Mouse (Mus musculus) heart, embryonic 14.5 days (tissue): ENCODE results near the gene Pax5. TPM values are rescaled to one million over a fixed set of nuclear protein-coding genes. Genes with fewer than 3 reads are reported as not detected.

ENCODE experiments used
- ATAC-seq: fragments of 200-750 bp; cut with Nextera tagmentation; 2 replicates; pipeline ENCODE4 v1.8.0; 2017; ENCODE audit warnings: low read depth, moderate TSS enrichment; ENCODE audit not compliant: insufficient number of reproducible peaks, insufficient read depth, low FRiP score
- H3K27ac ChIP-seq, 2 experiments: fragments of 200-500 bp in 1 of 2; fragments of 300-500 bp in 1 of 2; sonication (generic) in 1 of 2; replicated peaks in 1 of 2; 2 replicates each; pipeline ENCODE4 v1.5.1; 2012 to 2014; ENCODE audit warnings: low read depth in 2 of 2, low read length in 2 of 2, control low read depth in 1 of 2, mild to moderate bottlenecking in 1 of 2, mixed read lengths in 1 of 2; ENCODE audit not compliant: control insufficient read depth in 1 of 2, insufficient read depth in 1 of 2
- H3K27me3 ChIP-seq: fragments of 300-500 bp; sonication (generic); 2 replicates; pipeline ENCODE4 v1.6.1; 2014; ENCODE audit warnings: mild to moderate bottlenecking, low read length, control low read depth; ENCODE audit not compliant: control insufficient read depth, insufficient read depth
- H3K36me3 ChIP-seq: fragments of 300-500 bp; sonication (generic); 2 replicates; pipeline ENCODE4 v1.6.1; 2014; ENCODE audit warnings: mild to moderate bottlenecking, control low read depth, low read length, mixed read lengths; ENCODE audit not compliant: control insufficient read depth, insufficient read depth
- H3K4me1 ChIP-seq, 2 experiments: fragments of 200-500 bp in 1 of 2; fragments of 300-500 bp in 1 of 2; sonication (generic) in 1 of 2; 2 replicates each; pipeline ENCODE4 v1.6.1; 2012 to 2014; ENCODE audit warnings: low read length in 2 of 2, control low read depth in 1 of 2, mixed read lengths in 1 of 2; ENCODE audit not compliant: control insufficient read depth in 2 of 2, insufficient read depth in 2 of 2
- H3K4me2 ChIP-seq: fragments of 300-500 bp; sonication (generic); 2 replicates; pipeline ENCODE4 v1.6.1; 2014; ENCODE audit warnings: mild to moderate bottlenecking, low read length
- H3K4me3 ChIP-seq, 2 experiments: fragments of 200-500 bp in 1 of 2; fragments of 300-500 bp in 1 of 2; sonication (generic) in 1 of 2; 2 replicates each; pipeline ENCODE4 v1.5.1; 2012 to 2014; ENCODE audit warnings: low read length in 2 of 2, mild to moderate bottlenecking in 2 of 2, control low read depth in 1 of 2, low read depth in 1 of 2, moderate library complexity in 1 of 2; ENCODE audit not compliant: control insufficient read depth in 1 of 2, insufficient read depth in 1 of 2
- H3K9ac ChIP-seq: fragments of 300-500 bp; sonication (generic); 2 replicates; pipeline ENCODE4 v1.6.1; 2014; ENCODE audit warnings: mild to moderate bottlenecking, low read length
- H3K9me3 ChIP-seq: fragments of 300-500 bp; sonication (generic); 2 replicates; pipeline ENCODE4 v1.6.1; 2016; ENCODE audit warnings: low read length, control low read depth; ENCODE audit not compliant: control insufficient read depth
- WGBS: fragments of 180-500 bp; shearing (Covaris S2); extraction: QIAGEN DNeasy Blood & Tissue Kit; methylation state at CpG from one replicate; pipeline ENCODE4 v1.1.7; 2014; 5-methylcytosine and 5-hydroxymethylcytosine counted together
- polyA plus RNA-seq: library from polyadenylated mRNA; unstranded; fragments of >200 nt; fragmentation: Nextera tagmentation; extraction: Ambion mirVana; gene quantifications from 2 replicates; pipeline ENCODE4 v1.2.1, GENCODE M21; 2014

Gene Pax5
- polyA plus RNA-seq, 1 experiment from 2014 or later: not detected

DNA sequence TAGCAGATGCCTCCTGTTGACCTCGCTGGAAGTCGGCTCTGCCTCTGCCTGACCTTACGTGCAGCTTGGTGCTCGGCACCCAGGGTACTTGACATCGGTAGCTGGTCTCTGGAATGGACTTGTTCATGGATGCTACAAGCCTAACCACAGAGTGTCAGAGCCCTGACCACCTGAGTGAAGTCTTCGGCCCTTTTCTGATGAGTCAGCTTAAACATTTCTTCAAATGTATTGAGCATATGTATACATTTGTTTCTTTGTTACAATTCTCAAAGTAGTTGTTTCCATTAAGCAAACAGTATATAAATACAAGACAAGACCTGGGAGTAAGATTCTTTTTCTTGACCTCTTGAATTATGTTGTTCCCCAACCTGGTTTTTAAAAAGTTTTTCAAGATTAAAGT is 24.7 kb downstream of the Pax5 start:
- WGBS: 58% methylated on average over 6 of the region's 6 CpGs
- H3K9ac ChIP-seq: no peak overlapping the region
- ATAC-seq: no peak
- no peaks in the 10 kb centered on the region for H3K36me3 ChIP-seq
- H3K4me2 ChIP-seq: no peak overlapping the region
- no peak overlapping the region for H3K27ac ChIP-seq
- H3K27me3 ChIP-seq: 0 out of 2 replicates have a peak, but pooled peaks cover 8% of the 10 kb centered on the region
- H3K4me3 ChIP-seq: no peak overlapping the region
- 0 out of 2 replicates have a peak, but pooled peaks cover 4% of the 10 kb centered on the region for H3K9me3 ChIP-seq
- H3K4me1 ChIP-seq: no peaks in the 10 kb centered on the region

DNA sequence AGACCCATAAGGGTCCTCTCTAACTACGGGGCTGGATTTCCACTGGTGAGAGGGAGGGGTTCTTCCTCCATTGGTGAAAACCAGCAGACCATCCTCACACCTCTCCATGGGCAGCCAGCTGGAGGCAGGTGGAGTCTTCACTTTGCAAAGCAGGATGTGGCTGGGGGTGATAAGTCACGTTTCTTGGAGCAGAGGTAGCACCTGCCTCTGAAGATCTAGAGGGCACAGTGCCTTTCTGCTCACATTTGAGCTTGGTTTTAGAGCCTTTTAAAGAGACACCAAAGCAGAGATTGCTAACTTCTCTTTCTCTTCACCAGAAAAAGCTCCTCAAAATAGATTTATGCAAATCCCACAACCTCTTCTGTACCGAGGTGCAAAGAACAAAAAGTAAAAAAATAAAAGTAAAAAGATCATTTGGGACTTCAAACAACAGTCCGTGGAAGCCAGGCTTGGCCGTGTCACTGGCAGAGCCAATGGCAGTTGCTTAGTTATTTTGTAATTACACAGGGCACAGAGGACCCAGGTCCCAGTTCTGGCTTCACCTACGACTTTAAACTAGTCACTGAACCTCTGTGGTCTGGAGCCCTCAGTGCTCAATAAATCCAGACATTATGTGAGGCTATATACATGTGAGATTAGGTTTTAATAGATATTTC is 29.9 kb downstream of the Pax5 start:
- no peak for ATAC-seq
- Histone ChIP-seq H3K4me3 (no peak overlapping the region), H3K27ac (no peak overlapping the region), H3K9ac (no peak overlapping the region), H3K27me3 (0 out of 2 replicates have a peak, but pooled peaks cover 6% of the 10 kb centered on the region), H3K9me3 (0 out of 2 replicates have a peak, but pooled peaks cover 4% of the 10 kb centered on the region), H3K4me2 (no peak overlapping the region), H3K4me1 (no peaks in the 10 kb centered on the region), H3K36me3 (no peaks in the 10 kb centered on the region)
- 53% methylated on average over 6 of the region's 6 CpGs for WGBS

DNA sequence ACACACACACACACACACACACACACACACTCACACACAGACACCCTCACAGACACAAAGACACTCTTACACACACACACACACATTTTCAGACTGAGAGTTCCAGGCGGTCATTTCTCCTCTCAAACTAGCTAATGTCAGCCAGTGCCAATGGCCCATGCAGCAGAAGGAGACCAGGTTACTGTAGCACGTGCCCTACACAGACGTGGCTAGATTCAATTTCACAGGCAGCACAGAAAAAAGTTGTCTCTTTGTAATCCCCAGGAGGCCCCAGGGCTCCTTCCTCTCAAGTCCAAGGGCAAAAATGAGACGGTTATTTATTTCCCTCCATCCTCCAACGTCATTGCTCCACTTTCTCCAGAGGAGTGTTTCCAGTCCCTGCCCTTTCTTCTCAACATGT is 31.6 kb downstream of the Pax5 start:
- WGBS: 50% methylated on average over 5 of the region's 5 CpGs
- H3K4me2 ChIP-seq: no peak overlapping the region
- H3K27me3 ChIP-seq: 0 out of 2 replicates have a peak, but pooled peaks cover 5% of the 10 kb centered on the region

DNA sequence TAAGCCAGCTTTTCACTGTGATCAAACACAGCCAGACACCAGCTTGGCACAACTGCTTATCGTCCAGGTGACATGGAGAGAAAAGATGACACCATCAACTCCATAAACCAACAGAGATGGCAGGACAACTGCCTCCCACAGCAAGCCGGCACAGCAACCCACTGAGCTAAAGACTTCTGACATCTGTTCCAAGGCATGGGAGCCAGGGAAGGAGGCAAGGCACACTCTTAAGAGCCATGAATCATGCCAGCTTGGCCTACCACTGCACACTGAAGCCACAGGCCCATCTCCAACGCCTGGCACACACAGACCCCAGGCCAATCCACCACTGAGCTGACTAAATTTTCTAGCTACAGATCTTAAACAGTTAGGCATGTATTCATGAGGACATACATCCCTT is 32.3 kb downstream of the Pax5 start:
- 0 out of 2 replicates have a peak, but pooled peaks cover 4% of the 10 kb centered on the region for H3K9me3 ChIP-seq
- no peak for ATAC-seq
- H3K27me3 ChIP-seq: 0 out of 2 replicates have a peak, but pooled peaks cover 7% of the 10 kb centered on the region
- no peak overlapping the region for H3K27ac ChIP-seq
- H3K4me3 ChIP-seq: no peak overlapping the region
- no peak overlapping the region for H3K9ac ChIP-seq
- no peaks in the 10 kb centered on the region for H3K36me3 ChIP-seq
- no peak overlapping the region for H3K4me2 ChIP-seq
- 59% methylated on average over 3 of the region's 3 CpGs for WGBS
- H3K4me1 ChIP-seq: no peaks in the 10 kb centered on the region

More for the DNA sequence above, 31.6 kb downstream of the Pax5 start:
- H3K36me3 ChIP-seq: no peaks in the 10 kb centered on the region
- H3K27ac ChIP-seq: no peak overlapping the region
- 0 out of 2 replicates have a peak, but pooled peaks cover 4% of the 10 kb centered on the region for H3K9me3 ChIP-seq
- H3K4me1 ChIP-seq: no peaks in the 10 kb centered on the region
- H3K4me3 ChIP-seq: no peak overlapping the region
- no peak overlapping the region for H3K9ac ChIP-seq
- no peak for ATAC-seq

GRCm38 (mm10) chr4:44674973-44675372 is 35.3 kb downstream of the Pax5 start:
- Histone ChIP-seq H3K4me3 (no peak overlapping the region), H3K4me2 (no peak overlapping the region), H3K36me3 (no peaks in the 10 kb centered on the region), H3K9ac (no peak overlapping the region), H3K9me3 (no peaks in the 10 kb centered on the region), H3K4me1 (no peaks in the 10 kb centered on the region), H3K27me3 (0 out of 2 replicates have a peak, but pooled peaks cover 8% of the 10 kb centered on the region), H3K27ac (no peak overlapping the region)
- WGBS: 83% methylated on average over 8 of the region's 8 CpGs
- ATAC-seq: no peak

- no peaks in the 10 kb centered on the region for H3K9me3 ChIP-seq
- H3K27me3 ChIP-seq: 0 out of 2 replicates have a peak, but pooled peaks cover 8% of the 10 kb centered on the region
- ATAC-seq: no peak
- H3K36me3 ChIP-seq: no peaks in the 10 kb centered on the region
- WGBS: 57% methylated on average over 9 of the region's 9 CpGs
- H3K4me3 ChIP-seq: no peak overlapping the region
- no peaks in the 10 kb centered on the region for H3K4me1 ChIP-seq
- H3K4me2 ChIP-seq: no peak overlapping the region
- H3K27ac ChIP-seq: no peak overlapping the region
- no peak overlapping the region for H3K9ac ChIP-seq
Measured at GRCm38 (mm10) chr4:44673726-44674125, 36.6 kb downstream of the Pax5 start.

DNA sequence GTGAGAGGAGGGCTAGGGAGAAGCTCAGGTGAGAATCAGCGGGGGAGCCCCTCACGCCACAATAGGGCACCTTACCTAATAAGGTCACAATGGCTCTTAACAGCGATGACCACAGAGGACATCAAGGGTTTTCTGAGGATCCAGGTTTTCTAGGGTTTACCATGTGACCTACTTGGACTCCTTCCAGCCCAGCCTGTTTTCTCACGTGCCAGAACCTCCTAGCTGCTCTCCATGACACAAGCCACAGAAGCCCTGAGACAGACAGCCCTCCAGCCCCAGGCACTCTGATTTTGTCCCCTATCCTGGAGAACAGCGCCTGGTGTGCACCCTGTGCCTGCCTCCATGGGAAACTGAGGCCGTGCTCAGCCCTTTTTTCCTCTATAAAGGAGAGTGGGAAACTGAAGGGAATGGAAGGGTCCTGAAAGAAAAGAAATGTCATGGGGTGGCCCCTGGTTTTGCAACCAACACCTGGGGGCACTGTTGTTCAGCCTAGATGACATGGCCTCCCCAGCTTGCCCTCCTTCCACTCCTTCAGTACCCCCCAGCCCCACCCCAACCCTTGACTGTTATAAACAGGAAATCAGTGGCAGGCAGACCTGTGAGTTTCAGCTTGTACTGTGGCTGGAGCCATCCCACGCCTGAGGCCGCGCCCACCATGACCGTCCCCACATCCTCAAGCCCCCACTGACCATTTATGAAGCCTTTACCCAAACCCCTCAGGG is 37.9 kb downstream of the Pax5 start:
- Histone ChIP-seq H3K4me3 (no peak overlapping the region), H3K4me1 (no peaks in the 10 kb centered on the region), H3K4me2 (no peak overlapping the region), H3K27ac (no peak overlapping the region), H3K9me3 (no peaks in the 10 kb centered on the region), H3K9ac (no peak overlapping the region), H3K36me3 (no peaks in the 10 kb centered on the region), H3K27me3 (0 out of 2 replicates have a peak, but pooled peaks cover 3% of the 10 kb centered on the region)
- no peak for ATAC-seq
- WGBS: 53% methylated on average over 10 of the region's 10 CpGs
